Mouse (Mus musculus): ENCODE results near the gene Grcc10. TPM values are rescaled to one million over a fixed set of nuclear protein-coding genes. Genes with fewer than 3 reads are reported as not detected.

Grcc10 gene
- polyA plus RNA-seq, 1 experiment from 2014 or later, result 710 TPM

GRCm38 (mm10) chr6:124769101-124769765 lies 28.1 kb upstream of the Grcc10 start, which contains the start of gene Eno2:
Gene Eno2, minus strand, starts transcription at chr6:124769673.
- Histone ChIP-seq H3K4me2 (replicated peaks) (peak within 1 kb of the TSS; percentile 67), H3K9me3 (no peaks in the 10 kb centered on the region), H3K4me1 (replicated peaks) (peaks cover 26% of the 10 kb centered on the region), H3K27me3 (peaks cover 5% of the 10 kb centered on the region; the same call in 1 of the 2 replicates), H3K36me3 (no peaks in the 10 kb centered on the region), H3K4me3 (replicated peaks) (peak within 1 kb of the TSS; percentile 49), H3K9ac (replicated peaks) (peak within 1 kb of the TSS; percentile 67), H3K27ac (peak within 1 kb of the TSS; percentile 36)
- under 1% methylated on average over 49 of the region's 54 CpGs for WGBS
- peak; percentile 85 for ATAC-seq

DNA sequence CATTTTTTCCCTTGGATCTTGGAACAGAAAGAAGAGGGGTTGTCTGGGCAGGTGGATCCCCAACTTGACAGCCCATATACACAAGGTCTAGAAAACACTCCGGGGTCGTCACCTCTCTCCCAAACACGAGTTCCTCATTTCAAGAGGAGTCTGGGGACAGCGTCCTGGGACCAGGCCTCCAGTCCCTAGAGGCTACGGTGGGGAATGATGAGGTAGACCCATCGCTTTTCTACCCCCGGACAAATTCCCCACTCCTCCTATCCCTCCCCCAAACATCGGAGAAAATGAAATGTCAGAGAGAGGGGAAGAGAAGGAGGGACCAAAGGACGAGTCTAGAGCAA lies 27.5 kb upstream of the Grcc10 start:
- no peaks in the 10 kb centered on the region for H3K9me3 ChIP-seq
- peak overlapping the region; percentile 67 for H3K4me2 ChIP-seq (replicated peaks)
- no peak overlapping the region for H3K27ac ChIP-seq
- no peaks in the 10 kb centered on the region for H3K36me3 ChIP-seq
- 5% methylated on average over 9 of the region's 9 CpGs for WGBS
- H3K27me3 ChIP-seq, result peaks cover 5% of the 10 kb centered on the region; the same call in 1 of the 2 replicates
- peak overlapping the region; percentile 67 for H3K9ac ChIP-seq (replicated peaks)
- H3K4me1 ChIP-seq (replicated peaks), result peaks cover 26% of the 10 kb centered on the region
- ATAC-seq, result peak; percentile 18
- H3K4me3 ChIP-seq (replicated peaks), result peak overlapping the region; percentile 49

DNA sequence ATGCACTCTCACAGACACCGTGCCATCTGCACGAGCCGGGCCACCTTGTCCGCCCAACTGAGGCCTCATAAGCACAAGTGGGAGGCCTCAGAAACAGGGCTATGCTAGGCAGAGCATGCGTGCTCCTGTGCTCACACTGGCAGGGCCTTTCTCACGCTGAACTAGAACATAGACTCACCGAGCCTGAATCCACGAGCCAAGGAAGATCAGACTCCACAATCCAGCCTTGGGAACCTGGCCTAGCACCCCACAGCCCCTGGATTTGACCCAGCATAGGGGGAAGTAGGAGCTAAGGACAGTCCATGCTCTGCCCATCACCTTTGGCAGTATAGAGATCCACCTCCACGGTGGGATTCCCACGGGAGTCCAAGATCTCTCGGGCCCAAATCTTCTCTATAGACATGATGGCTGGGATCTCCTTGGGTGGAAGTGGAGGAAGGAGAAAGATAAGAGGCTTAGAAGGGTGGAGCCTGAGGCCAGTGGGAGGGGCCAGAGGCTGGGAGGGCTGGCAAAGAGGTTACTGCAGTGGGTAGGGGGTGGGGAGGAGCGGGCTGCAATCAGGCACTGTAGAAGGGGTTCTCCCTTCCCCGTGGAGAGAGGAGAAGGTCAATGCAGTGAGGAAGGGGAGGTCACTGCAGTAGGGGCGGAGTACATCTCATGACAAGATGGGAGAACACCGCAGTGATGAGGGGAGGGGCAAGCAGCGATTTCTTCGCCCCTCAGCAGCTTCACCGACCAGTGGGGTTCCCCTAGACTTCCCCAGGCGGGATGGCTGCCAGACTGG lies 26.9 kb upstream of the Grcc10 start:
- Histone ChIP-seq H3K36me3 (no peaks in the 10 kb centered on the region), H3K9ac (replicated peaks) (peak overlapping the region; percentile 67), H3K27ac (no peak overlapping the region), H3K4me2 (replicated peaks) (peak overlapping the region; percentile 67), H3K27me3 (peaks cover 5% of the 10 kb centered on the region; the same call in 1 of the 2 replicates), H3K4me1 (replicated peaks) (peaks cover 26% of the 10 kb centered on the region), H3K9me3 (no peaks in the 10 kb centered on the region), H3K4me3 (replicated peaks) (peak overlapping the region; percentile 49)
- 17% methylated on average over 18 of the region's 19 CpGs for WGBS
- peak; percentile 18 for ATAC-seq

DNA sequence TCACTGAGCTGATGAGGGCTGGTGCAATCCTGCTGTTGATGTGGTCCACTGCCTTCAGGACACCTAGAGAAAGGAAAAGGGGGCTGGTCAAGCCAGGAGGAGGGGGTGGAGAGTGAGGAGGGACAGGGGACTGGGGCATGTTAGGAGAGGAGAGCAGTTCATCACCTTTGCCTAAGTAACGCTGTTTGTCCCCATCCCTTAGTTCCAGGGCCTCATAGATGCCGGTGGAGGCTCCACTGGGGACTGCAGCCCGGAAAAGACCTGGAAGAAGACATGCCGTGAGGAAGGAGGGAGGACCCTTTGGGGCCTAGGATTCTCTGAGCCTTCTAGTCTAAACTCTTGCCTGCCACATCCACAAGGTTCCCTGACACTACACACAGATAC lies 26.4 kb upstream of the Grcc10 start:
- Histone ChIP-seq H3K27me3 (peaks cover 5% of the 10 kb centered on the region; the same call in 1 of the 2 replicates), H3K4me1 (replicated peaks) (peaks cover 26% of the 10 kb centered on the region), H3K9ac (replicated peaks) (peak overlapping the region; percentile 67; the same call in 1 of the 2 replicates), H3K36me3 (no peaks in the 10 kb centered on the region), H3K9me3 (no peaks in the 10 kb centered on the region), H3K4me3 (replicated peaks) (0 out of 2 replicates have a peak overlapping the region, but pooled peaks have one; percentile 49), H3K27ac (no peak overlapping the region), H3K4me2 (replicated peaks) (peak overlapping the region; percentile 67; the same call in 1 of the 2 replicates)
- ATAC-seq, result no peak
- 30% methylated on average over 4 of the region's 4 CpGs for WGBS

GRCm38 (mm10) chr6:124765951-124766350 lies 24.8 kb upstream of the Grcc10 start:
- ATAC-seq, result no peak
- Histone ChIP-seq H3K4me3 (replicated peaks) (no peak overlapping the region), H3K4me1 (replicated peaks) (peaks cover 26% of the 10 kb centered on the region), H3K9me3 (no peaks in the 10 kb centered on the region), H3K36me3 (no peaks in the 10 kb centered on the region), H3K27me3 (peaks cover 5% of the 10 kb centered on the region; the same call in 1 of the 2 replicates), H3K9ac (replicated peaks) (no peak overlapping the region), H3K4me2 (replicated peaks) (no peak overlapping the region), H3K27ac (no peak overlapping the region)
- WGBS, result 89% methylated on average over 7 of the region's 7 CpGs

DNA sequence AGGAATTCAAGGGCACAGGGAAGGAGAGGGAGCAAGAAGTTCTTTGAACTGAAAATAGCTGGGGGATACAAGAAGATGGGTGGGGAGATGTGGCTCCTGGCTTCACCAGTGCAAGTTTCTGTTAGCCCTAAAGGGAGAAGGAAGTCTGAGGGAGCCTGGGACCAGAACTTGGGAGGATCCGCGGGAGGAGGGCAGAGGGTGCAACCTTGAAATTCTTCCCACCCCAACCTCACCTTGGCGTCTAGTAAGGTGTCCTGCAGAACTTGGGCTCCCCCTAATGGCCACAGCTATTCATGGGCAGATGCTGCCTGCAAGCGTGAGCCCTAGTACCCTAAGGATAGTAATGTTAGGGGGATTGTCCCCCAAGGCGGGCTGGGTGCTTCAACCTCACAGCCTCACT lies 18.1 kb upstream of the Grcc10 start:
- Histone ChIP-seq H3K4me3 (replicated peaks) (no peak overlapping the region), H3K9ac (replicated peaks) (0 out of 2 replicates have a peak overlapping the region, but pooled peaks have one; percentile 44), H3K27ac (no peak overlapping the region), H3K4me1 (replicated peaks) (peaks cover 40% of the 10 kb centered on the region), H3K36me3 (no peaks in the 10 kb centered on the region), H3K4me2 (replicated peaks) (0 out of 2 replicates have a peak overlapping the region, but pooled peaks have one; percentile 79), H3K9me3 (no peaks in the 10 kb centered on the region), H3K27me3 (no peaks in the 10 kb centered on the region)
- 3% methylated on average over 5 of the region's 5 CpGs for WGBS
- no peak for ATAC-seq

GRCm38 (mm10) chr6:124758849-124759232 lies 17.7 kb upstream of the Grcc10 start:
- peak overlapping the region; percentile 79; the same call in 1 of the 2 replicates for H3K4me2 ChIP-seq (replicated peaks)
- 58% methylated on average over 2 of the region's 2 CpGs for WGBS
- peaks cover 44% of the 10 kb centered on the region for H3K4me1 ChIP-seq (replicated peaks)
- no peak overlapping the region for H3K4me3 ChIP-seq (replicated peaks)
- no peaks in the 10 kb centered on the region for H3K36me3 ChIP-seq
- H3K27me3 ChIP-seq, result no peaks in the 10 kb centered on the region
- no peak for ATAC-seq
- H3K9me3 ChIP-seq, result no peaks in the 10 kb centered on the region
- H3K9ac ChIP-seq (replicated peaks), result no peak overlapping the region
- peak overlapping the region; percentile 98 for H3K27ac ChIP-seq

DNA sequence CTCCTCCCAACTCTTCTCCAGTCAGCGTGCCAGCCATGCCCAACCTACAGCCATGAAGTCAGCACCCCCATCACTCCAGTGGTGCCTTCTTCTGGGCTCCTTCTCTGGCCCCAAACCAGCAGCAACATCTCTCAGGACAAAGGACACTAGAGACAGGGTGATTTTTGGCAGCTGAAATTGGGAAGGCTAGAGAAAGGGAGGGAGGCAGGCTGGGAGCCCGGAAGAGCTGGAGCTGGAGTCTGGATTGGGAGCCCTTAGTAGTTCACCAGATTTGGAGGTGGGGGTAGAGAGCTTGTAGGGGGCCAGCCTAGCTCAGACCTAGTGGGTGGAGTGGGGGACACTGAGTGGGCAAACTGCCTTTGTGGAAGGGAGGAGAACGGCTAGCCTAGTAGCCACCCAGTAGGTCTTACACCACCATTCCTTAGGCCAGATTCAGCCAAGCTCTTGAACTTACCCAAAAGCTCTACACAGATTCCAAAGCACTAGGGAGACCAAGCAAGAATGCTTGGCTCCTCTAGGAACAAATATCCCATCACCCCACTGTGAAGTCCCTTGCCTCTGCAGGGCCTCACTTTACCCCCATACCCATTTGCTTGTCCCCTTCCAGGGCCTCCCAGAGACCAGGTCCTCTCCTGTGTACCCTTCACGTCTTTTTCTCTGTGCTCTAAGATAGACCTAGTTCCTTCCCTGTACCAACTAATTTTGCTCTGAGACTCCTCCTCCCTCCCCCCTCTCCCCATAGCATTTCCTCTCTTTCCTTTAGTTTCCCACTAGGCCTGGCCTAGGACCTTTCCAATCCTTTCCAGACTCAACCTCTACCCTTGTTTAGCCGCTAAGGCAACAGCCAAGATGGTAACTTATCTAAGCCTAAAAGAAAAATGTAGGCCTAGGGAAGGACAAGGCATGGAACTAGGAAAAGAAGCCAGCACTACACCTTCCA lies 17.0 kb upstream of the Grcc10 start:
- Histone ChIP-seq H3K9me3 (no peaks in the 10 kb centered on the region), H3K4me2 (replicated peaks) (peak overlapping the region; percentile 79), H3K27me3 (no peaks in the 10 kb centered on the region), H3K4me1 (replicated peaks) (peaks cover 51% of the 10 kb centered on the region), H3K27ac (peak overlapping the region; percentile 98), H3K4me3 (replicated peaks) (peak overlapping the region; percentile 84), H3K9ac (replicated peaks) (peak overlapping the region; percentile 95; the same call in 1 of the 2 replicates), H3K36me3 (no peaks in the 10 kb centered on the region)
- 18% methylated on average over 5 of the region's 5 CpGs for WGBS
- ATAC-seq, result peak; percentile 12; the same call in 1 of the 2 replicates

GRCm38 (mm10) chr6:124757351-124757880 lies 16.2 kb upstream of the Grcc10 start:
- Histone ChIP-seq H3K4me2 (replicated peaks) (peak overlapping the region; percentile 79), H3K4me1 (replicated peaks) (peaks cover 55% of the 10 kb centered on the region), H3K4me3 (replicated peaks) (peak overlapping the region; percentile 84), H3K36me3 (no peaks in the 10 kb centered on the region; the same call in 1 of the 2 replicates), H3K9me3 (no peaks in the 10 kb centered on the region), H3K9ac (replicated peaks) (peak overlapping the region; percentile 95), H3K27me3 (no peaks in the 10 kb centered on the region), H3K27ac (peak overlapping the region; percentile 98)
- ATAC-seq, result no peak
- WGBS, result 3% methylated on average over 5 of the region's 5 CpGs

GRCm38 (mm10) chr6:124756652-124757350 lies 15.6 kb upstream of the Grcc10 start:
- peak overlapping the region; percentile 84 for H3K4me3 ChIP-seq (replicated peaks)
- ATAC-seq, result peak; percentile 77
- H3K9me3 ChIP-seq, result no peaks in the 10 kb centered on the region
- peak overlapping the region; percentile 95 for H3K9ac ChIP-seq (replicated peaks)
- WGBS, result under 1% methylated on average over 51 of the region's 54 CpGs
- peak overlapping the region; percentile 98 for H3K27ac ChIP-seq
- H3K36me3 ChIP-seq, result no peaks in the 10 kb centered on the region; the same call in 1 of the 2 replicates
- H3K4me1 ChIP-seq (replicated peaks), result peaks cover 55% of the 10 kb centered on the region
- no peaks in the 10 kb centered on the region for H3K27me3 ChIP-seq
- peak overlapping the region; percentile 79 for H3K4me2 ChIP-seq (replicated peaks)

All from midbrain, embryonic 13.5 days (tissue).